Mouse (Mus musculus): ENCODE results near the gene AW209491. TPM values are rescaled to one million over a fixed set of nuclear protein-coding genes. Genes with fewer than 3 reads are reported as not detected.

AW209491 gene
- 10 to 100 TPM; 21.4 TPM for total RNA-seq (2021)
- long read RNA-seq, experiment 1, transcript AW209491-201 (2 exons, 2,914 nt): major isoform, 21 of 29 reads
- long read RNA-seq, experiment 1, transcript AW209491-202 (2 exons, 2,035 nt): minor isoform, 7 of 29 reads
- long read RNA-seq, experiment 1, partial matches to known transcripts: 0 of 29 reads
- long read RNA-seq, experiment 1, other reads (novel, unspliced or antisense): 1 of 29 reads
- long read RNA-seq, experiment 2, transcript AW209491-201 (2 exons, 2,914 nt): major isoform, 30 of 47 reads
- long read RNA-seq, experiment 2, transcript AW209491-202 (2 exons, 2,035 nt): minor isoform, 12 of 47 reads
- long read RNA-seq, experiment 2, partial matches to known transcripts: 5 of 47 reads
- long read RNA-seq, experiment 2, other reads (novel, unspliced or antisense): 0 of 47 reads

GRCm38 (mm10) chr13:14629726-14630641, at the start of gene AW209491:
Gene AW209491, plus strand, starts transcription at chr13:14630154.
- peak; percentile 90 to 93 for DNase-seq (ENCODE audit: low spot score in 2 of 2)

- no peak for DNase-seq (ENCODE audit: low spot score in 2 of 2)
Observed at GRCm38 (mm10) chr13:14580392-14580791, 49.6 kb upstream of the AW209491 start.

- DNase-seq (ENCODE audit: low spot score in 2 of 2): no peak
Observed at GRCm38 (mm10) chr13:14602744-14603143, 27.2 kb upstream of the AW209491 start.

GRCm38 (mm10) chr13:14607616-14608015, 22.3 kb upstream of the AW209491 start:
- DNase-seq (ENCODE audit: low spot score in 2 of 2): no peak

- no peak for DNase-seq (ENCODE audit: low spot score in 2 of 2)
Observed at GRCm38 (mm10) chr13:14612463-14612862, 17.5 kb upstream of the AW209491 start.

GRCm38 (mm10) chr13:14612926-14613529, 16.9 kb upstream of the AW209491 start, which contains the start of the genes Mrpl32 and Psma2:
Gene Mrpl32, minus strand, starts transcription at chr13:14613165.
Gene Psma2, plus strand, starts transcription at chr13:14613240.
- peak; percentile 98 for DNase-seq (ENCODE audit: low spot score in 2 of 2)

- no peak for DNase-seq (ENCODE audit: low spot score in 2 of 2)
Observed at GRCm38 (mm10) chr13:14613553-14613952, 16.4 kb upstream of the AW209491 start.

- DNase-seq (ENCODE audit: low spot score in 2 of 2): peak; percentile 54 to 62
Observed at GRCm38 (mm10) chr13:14618724-14619123, 11.2 kb upstream of the AW209491 start.

- no peak for DNase-seq (ENCODE audit: low spot score in 2 of 2)
Observed at GRCm38 (mm10) chr13:14639998-14640397, 10.0 kb downstream of the AW209491 start.

GRCm38 (mm10) chr13:14649301-14649700, 19.3 kb downstream of the AW209491 start:
- no peak for DNase-seq (ENCODE audit: low spot score in 2 of 2)

GRCm38 (mm10) chr13:14667107-14667506, 37.2 kb downstream of the AW209491 start:
- DNase-seq (ENCODE audit: low spot score in 2 of 2): no peak

GRCm38 (mm10) chr13:14670342-14670741, 40.4 kb downstream of the AW209491 start:
- DNase-seq (ENCODE audit: low spot score in 2 of 2): no peak

Other genes with a start within 250 kb of the AW209491 start
- gene Hecw1, start 106.9 kb upstream of the AW209491 start, total RNA-seq (2021): not detected
- 10 to 100 TPM; 49.3 to 66.4 TPM for gene Mrpl32, start 17.0 kb upstream of the AW209491 start, total RNA-seq (2021)
- gene Psma2, start 16.9 kb upstream of the AW209491 start, total RNA-seq (2021): 100 to 1,000 TPM in 1 of 2 experiments, 10 to 100 TPM in 1; 99.6 to 116 TPM